Mouse (Mus musculus) layer of hippocampus, adult 18-20 months (tissue): ENCODE results near the gene Gm13279. TPM values are rescaled to one million over a fixed set of nuclear protein-coding genes. Genes with fewer than 3 reads are reported as not detected.
"Not testable (repeated sequence)": the region's sequence is repeated elsewhere in the genome, so short reads cannot be mapped to it uniquely, and the experiment has no call there.

ENCODE experiments used
- DNase-seq, 2 experiments: peaks; one replicate each; pipeline ENCODE4 v3.0.0; 2022; ENCODE audit warnings: low spot score in 2 of 2
- long read RNA-seq: library from polyadenylated mRNA; stranded (forward); transcript quantifications from one replicate; pipeline ENCODE4 v2.0.0, GENCODE M21; 2021
- total RNA-seq, 2 experiments: library from RNA; stranded (reverse); gene quantifications; 2 replicates each; pipeline ENCODE4 v1.2.3; 2021

Gene Gm13279
- not detected for total RNA-seq
- long read RNA-seq = 0 reads

- DNase-seq = not testable (repeated sequence)
Observed at GRCm38 (mm10) chr4:88797097-88797496, at the start of gene Gm13279. Gene Gm13279, plus strand, starts transcription at chr4:88797397.

GRCm38 (mm10) chr4:88749926-88750325 lies 47.3 kb upstream of the Gm13279 start:
- no peak for DNase-seq

- peak; percentile 64 to 72 for DNase-seq
Observed at GRCm38 (mm10) chr4:88754818-88755340, 42.3 kb upstream of the Gm13279 start, which contains the start of gene Gm13271. Gene Gm13271, plus strand, starts transcription at chr4:88754868.

- not testable (repeated sequence) for DNase-seq
Observed at GRCm38 (mm10) chr4:88756581-88757513, 40.4 kb upstream of the Gm13279 start.

DNA sequence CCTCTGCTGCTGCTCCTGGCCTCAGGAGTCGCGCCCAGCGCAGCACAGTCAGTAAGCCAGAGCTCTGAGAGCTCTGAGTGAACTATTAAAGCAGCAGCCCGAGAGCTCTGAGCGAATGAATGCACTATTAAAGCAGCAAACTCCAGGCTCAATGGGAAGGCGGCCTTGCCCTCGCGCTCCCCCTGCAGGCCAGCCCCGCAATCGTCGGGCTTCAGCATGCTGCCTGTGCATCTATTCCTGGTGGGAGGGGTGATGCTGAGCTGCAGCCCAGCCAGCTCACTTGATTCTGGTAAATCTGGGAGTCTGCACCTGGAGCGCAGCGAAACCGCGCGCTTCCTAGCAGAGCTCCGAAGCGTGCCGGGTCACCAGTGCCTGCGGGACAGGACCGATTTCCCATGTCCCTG lies 39.6 kb upstream of the Gm13279 start:
- peak; percentile 90 to 95 for DNase-seq

GRCm38 (mm10) chr4:88758751-88759150 lies 38.4 kb upstream of the Gm13279 start:
- DNase-seq = peak in 1 of 2 experiments; percentile 10

GRCm38 (mm10) chr4:88759610-88760268 lies 37.5 kb upstream of the Gm13279 start, which contains the start of gene Gm13283:
Gene Gm13283, plus strand, starts transcription at chr4:88760119.
- DNase-seq = peak in 1 of 2 experiments; percentile 17

- DNase-seq = peak; percentile 21 to 48
Observed at GRCm38 (mm10) chr4:88760431-88760830, 36.8 kb upstream of the Gm13279 start.

DNA sequence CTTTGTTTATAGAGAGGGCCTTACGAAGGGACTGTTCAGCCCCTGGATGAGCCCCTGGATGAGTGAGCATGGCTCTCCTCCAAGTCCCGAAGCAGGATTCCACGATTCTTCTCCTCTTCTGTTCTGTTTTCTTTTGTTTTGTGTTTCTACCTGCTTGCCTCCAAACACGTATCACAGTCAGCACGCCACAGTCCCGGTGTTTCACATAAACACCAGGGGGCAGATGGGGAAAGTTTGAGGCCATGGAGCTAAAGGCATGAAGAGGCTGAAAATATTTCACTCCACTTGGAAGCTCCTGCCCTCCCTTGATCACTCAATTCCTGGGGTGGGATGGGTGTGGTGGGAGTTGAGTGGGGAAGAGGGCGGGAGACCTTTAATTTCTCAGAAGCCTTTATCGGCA lies 35.4 kb upstream of the Gm13279 start:
- peak; percentile 61 to 71 for DNase-seq

DNA sequence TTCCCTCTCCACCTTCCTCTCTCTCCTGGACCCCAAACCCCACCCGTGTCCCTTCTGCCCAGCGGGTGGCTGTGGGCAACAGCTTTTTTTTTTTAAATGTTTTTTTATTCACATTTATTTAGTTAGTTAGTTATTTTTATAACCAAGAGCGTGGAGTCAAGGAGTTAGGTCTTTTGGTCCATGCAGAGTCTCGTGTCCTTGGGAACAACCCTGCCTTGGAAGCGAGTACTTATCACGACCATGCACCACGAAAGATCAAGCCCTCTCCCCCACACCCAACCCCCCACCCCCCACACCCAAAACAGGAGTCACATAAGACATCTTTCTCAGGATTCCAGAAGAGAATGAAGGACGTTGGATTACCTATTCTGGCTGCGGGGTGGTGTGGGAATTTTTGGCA lies 34.9 kb upstream of the Gm13279 start:
- DNase-seq = peak in 1 of 2 experiments; percentile 17

- peak in 1 of 2 experiments; percentile 16 for DNase-seq
Observed at GRCm38 (mm10) chr4:88763384-88764018, 33.7 kb upstream of the Gm13279 start.

DNA sequence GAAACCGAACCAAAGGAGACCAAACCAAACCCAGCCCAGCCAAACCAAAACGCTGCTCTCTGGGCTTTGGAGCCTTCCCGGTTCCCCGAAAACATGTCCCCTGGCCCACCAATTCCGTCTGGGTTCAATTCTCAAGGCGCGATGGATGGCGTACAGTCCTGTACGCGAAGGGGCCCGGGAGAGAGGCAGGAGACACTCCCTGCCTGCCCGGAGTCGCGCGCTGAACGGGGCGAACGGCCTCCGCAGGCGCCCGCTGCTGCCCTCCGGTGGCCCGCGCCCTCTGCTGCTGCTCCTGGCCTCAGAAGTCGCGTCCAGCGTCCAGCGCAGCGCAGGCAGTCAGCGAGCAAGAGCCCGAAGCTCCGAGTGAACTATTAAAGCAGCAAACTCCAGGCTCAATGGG lies 23.7 kb upstream of the Gm13279 start, which contains the start of gene Gm13290:
Gene Gm13290 (plus strand): TSS at position 301 of the 400 bp plus-strand sequence.
- DNase-seq = not testable (repeated sequence)

- not testable (repeated sequence) for DNase-seq
Observed at GRCm38 (mm10) chr4:88776622-88777021, 20.6 kb upstream of the Gm13279 start, which contains the start of gene Gm13289. Gene Gm13289, plus strand, starts transcription at chr4:88776922.

DNA sequence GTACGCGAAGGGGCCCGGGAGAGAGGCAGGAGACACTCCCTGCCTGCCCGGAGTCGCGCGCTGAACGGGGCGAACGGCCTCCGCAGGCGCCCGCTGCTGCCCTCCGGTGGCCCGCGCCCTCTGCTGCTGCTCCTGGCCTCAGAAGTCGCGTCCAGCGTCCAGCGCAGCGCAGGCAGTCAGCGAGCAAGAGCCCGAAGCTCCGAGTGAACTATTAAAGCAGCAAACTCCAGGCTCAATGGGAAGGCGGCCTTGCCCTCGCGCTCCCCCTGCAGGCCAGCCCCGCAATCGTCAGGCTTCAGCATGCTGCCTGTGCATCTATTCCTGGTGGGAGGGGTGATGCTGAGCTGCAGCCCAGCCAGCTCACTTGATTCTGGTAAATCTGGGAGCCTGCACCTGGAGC lies 17.6 kb upstream of the Gm13279 start, which contains the start of gene Gm13272:
Gene Gm13272 (plus strand): TSS at position 301 of the 400 bp plus-strand sequence.
- DNase-seq = not testable (repeated sequence)

GRCm38 (mm10) chr4:88780320-88780719 lies 16.9 kb upstream of the Gm13279 start:
- DNase-seq = not testable (repeated sequence)

- not testable (repeated sequence) for DNase-seq
Observed at GRCm38 (mm10) chr4:88781831-88782230, 15.4 kb upstream of the Gm13279 start, which contains the start of gene Ifnz. Gene Ifnz, plus strand, starts transcription at chr4:88782131.

GRCm38 (mm10) chr4:88782335-88782734 lies 14.9 kb upstream of the Gm13279 start:
- not testable (repeated sequence) for DNase-seq

DNA sequence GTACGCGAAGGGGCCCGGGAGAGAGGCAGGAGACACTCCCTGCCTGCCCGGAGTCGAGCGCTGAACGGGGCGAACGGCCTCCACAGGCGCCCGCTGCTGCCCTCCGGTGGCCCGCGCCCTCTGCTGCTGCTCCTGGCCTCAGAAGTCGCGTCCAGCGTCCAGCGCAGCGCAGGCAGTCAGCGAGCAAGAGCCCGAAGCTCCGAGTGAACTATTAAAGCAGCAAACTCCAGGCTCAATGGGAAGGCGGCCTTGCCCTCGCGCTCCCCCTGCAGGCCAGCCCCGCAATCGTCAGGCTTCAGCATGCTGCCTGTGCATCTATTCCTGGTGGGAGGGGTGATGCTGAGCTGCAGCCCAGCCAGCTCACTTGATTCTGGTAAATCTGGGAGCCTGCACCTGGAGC lies 11.8 kb upstream of the Gm13279 start, which contains the start of gene Gm13276:
Gene Gm13276 (plus strand): TSS at position 301 of the 400 bp plus-strand sequence.
- not testable (repeated sequence) for DNase-seq

DNA sequence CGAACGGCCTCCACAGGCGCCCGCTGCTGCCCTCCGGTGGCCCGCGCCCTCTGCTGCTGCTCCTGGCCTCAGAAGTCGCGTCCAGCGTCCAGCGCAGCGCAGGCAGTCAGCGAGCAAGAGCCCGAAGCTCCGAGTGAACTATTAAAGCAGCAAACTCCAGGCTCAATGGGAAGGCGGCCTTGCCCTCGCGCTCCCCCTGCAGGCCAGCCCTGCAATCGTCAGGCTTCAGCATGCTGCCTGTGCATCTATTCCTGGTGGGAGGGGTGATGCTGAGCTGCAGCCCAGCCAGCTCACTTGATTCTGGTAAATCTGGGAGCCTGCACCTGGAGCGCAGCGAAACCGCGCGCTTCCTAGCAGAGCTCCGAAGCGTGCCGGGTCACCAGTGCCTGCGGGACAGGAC lies 8.8 kb upstream of the Gm13279 start, which contains the start of gene Gm13277:
Gene Gm13277 (plus strand): TSS at position 231 of the 400 bp plus-strand sequence.
- peak; percentile 58 to 79 for DNase-seq

DNA sequence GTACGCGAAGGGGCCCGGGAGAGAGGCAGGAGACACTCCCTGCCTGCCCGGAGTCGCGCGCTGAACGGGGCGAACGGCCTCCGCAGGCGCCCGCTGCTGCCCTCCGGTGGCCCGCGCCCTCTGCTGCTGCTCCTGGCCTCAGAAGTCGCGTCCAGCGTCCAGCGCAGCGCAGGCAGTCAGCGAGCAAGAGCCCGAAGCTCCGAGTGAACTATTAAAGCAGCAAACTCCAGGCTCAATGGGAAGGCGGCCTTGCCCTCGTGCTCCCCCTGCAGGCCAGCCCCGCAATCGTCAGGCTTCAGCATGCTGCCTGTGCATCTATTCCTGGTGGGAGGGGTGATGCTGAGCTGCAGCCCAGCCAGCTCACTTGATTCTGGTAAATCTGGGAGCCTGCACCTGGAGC lies 5.9 kb upstream of the Gm13279 start, which contains the start of gene Gm13278:
Gene Gm13278 (plus strand): TSS at position 301 of the 400 bp plus-strand sequence.
- DNase-seq = not testable (repeated sequence)
